Mouse (Mus musculus) natural killer cell, adult 2 months (primary cell): ENCODE results near the gene Hmgxb4.

Experiments
- DNase-seq, 2 experiments: peaks; one replicate each; pipeline ENCODE4 v3.0.0; 2022; ENCODE audit warnings: low spot score in 2 of 2

Gene Hmgxb4

DNA sequence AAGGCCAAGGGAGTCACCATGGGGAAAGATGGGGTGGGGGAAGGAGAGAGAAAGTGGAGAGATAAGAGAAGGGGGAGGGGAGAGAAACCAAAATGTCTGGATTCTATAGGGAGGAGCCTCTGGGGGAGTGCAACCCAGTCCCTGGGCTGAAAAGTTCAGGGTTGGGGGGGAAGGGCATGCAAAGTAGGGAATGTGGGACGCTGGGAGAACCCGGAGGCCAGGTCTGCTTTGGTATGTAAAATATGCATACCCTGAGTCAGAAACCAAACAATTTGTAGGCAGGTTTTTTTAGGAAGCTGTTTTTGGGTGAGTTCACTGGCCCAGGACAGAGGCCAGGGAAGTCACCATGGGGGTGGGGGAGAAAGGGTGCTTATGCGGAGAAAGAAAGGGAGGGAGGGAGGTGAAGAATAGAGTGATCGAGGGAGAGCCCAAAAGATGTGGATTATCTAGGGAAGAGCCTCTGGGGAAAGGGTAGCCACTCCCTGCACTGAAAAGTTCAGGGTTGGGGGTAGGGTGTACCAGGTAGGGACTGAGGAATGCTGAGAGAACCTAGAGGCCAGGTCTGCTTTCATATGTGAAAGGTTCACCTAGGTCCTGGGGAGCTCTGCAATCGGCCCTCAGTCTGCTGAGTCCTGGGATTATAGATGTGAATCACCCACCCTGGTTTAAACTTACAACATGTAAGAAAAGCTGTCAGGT is 25.3 kb downstream of the Hmgxb4 start:
- DNase-seq = no peak

DNA sequence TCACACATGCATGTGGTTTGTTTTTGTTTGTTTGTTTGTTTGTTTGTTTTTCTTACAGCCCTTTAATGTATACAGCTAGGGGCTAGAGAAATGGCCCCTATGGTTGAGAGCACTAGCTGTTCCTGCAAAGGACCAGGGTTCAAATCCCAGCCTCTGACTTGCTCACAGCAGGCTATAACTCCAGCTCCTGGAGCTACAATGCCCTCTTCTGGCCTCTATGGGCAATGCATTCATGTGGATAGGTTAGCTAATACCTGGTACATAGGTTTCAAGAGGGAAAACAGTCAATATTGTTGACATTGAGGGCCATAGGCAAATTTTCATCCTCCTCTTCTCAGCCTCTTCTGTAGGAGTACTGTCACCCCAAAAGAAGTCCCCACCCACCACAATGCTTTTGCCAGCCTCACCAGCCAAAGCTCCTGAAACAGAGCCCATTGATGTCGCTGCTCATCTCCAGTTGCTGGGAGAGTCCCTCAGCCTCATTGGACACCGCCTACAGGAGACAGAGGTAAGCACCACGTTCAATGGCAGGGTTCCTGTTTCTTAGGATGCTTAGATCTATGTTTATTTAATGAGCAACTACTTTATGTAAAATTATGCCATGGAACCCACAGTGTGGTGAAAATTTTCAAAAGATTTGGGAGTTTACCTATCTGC is 30.6 kb downstream of the Hmgxb4 start:
- no peak for DNase-seq

DNA sequence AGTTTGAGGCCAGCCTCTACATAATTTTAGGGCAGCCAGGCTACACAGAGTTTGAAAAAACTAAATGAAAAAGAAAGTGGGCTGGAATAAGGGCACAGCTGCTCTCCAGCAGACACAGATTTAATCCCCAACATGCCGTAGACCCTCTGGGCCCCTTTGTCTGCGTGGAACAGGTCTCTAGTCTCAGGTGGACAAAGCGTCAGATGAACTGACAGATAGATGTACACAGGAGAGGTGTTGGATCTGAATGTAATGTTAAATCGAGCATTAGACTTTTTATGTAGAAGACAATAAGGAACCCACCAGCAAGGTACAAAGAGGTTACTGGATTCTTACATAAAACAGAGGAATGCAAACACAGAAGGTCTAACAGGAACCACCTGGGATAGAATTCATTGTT is 32.7 kb downstream of the Hmgxb4 start:
- DNase-seq = no peak

DNA sequence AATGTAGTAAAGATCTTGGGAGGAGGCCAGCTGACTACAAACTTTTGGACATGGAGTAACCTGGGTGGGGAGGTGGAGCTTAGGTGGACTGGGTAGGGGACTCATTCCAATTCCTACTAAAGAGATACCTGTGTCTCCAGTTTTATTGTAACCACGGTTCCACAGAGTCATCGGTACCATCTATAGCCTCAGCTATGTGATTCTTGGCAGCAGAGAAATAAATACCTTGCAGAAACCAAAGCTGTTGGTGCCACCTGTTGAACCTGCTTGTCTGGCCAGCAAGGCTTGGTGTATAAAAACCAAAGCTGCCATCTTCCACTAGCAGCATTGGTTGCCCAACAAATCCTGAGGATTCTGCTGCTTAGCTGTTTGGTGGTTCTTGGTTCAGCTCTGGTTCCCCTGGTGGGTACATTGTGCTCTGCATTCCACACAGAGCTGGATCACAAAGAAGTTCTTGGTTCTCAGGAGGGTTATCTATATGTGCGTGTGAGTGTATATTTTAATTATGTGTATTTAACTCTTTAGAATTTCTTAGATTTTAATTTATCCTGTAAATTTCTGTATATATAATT is 37.4 kb downstream of the Hmgxb4 start:
- DNase-seq = no peak

DNA sequence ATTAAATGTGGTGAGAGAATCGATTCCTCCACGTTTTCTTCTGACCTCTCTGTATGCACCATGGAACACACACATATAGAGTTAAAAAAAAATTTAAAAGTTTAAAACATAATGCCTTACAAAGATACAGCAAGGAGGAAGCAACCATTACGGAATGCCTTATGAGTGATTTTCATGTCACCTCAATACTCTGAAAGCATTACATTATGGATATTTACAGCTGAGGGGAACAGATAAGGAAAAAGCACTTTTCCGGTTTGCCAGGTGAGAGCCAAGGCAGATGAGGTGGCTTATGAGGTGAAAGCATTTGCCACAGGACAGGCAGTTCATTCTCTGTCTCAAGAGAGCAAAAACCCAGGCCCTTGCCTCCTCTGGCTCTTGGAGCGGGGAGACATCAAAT is 39.8 kb downstream of the Hmgxb4 start:
- no peak for DNase-seq

DNA sequence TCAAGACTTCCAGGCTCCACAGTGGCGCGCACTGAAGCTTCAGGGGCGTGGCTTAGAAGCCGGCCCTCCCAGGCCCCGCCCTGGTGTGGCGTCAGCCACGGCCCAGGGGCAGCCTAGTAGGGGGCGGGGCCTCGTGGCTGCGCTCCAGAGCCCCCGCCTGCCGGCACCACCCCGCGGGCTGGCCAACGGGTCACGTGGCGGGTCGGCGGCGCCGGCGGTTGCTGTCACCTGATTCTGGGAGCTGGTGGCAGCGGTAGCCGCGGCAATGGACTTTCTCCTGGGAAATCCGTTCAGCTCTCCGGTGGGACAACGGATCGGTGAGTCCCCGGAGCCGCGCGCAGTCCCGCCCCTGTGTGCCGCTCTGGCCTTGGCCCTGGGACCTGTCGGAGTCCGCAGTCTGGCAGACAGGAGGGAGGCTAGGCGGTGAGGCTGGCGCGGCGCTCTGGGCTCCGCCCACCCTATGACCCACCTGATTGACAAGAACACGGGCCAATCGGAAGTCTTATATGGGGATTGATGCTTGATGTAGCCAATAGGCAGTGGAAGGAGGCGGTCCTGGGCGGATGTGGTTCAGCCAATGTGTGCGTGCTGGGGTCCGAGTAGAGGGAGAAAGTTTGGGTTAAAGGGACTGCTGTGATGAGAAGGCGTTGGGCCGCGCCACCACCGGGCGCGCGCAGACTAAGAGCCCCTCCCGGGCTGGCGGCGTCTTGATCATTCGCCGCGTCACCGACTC is 40.5 kb downstream of the Hmgxb4 start, which contains the start of gene Tom1:
Tom1 (plus strand) TSS at position 195 of the 733 bp plus-strand sequence.
- peak; percentile 99 for DNase-seq

DNA sequence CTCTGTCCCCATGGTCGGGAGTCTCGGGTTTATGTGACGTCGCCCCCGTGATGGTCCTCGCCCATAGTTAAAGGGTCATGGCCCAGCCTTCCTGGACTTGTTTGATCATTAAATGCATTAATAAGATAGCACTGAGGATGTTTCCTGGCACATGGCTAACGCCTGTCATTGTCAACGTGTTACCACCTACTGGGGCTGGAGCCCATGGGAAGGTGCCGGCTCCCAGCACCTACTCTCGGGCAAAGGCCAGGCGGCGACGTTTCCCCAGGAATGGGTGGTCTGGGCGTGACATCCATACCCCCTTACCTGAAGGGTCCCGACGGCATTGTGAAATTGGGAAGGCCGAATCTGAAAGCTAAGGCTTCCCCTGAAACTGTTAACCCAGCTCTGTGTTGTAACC is 41.1 kb downstream of the Hmgxb4 start:
- no peak for DNase-seq

DNA sequence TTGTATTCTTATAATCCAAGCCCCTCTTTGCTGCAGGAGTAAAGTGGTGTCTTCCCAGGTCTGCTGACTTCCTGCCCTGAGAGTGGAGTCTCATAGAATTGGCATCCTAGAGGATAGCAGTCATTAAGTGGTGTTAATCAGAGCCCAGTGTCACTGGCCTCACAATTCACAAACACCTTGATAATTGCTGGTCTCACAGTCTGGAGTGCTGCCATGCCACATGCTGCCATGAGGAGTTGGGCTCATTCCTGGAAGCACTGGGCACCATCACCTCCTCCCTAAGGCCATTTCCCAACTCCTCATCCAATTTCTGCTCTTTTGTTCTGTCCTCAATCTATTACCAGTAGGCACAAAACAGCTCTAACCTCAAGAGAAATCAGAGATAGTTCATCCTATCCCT is 42.5 kb downstream of the Hmgxb4 start:
- DNase-seq = no peak

DNA sequence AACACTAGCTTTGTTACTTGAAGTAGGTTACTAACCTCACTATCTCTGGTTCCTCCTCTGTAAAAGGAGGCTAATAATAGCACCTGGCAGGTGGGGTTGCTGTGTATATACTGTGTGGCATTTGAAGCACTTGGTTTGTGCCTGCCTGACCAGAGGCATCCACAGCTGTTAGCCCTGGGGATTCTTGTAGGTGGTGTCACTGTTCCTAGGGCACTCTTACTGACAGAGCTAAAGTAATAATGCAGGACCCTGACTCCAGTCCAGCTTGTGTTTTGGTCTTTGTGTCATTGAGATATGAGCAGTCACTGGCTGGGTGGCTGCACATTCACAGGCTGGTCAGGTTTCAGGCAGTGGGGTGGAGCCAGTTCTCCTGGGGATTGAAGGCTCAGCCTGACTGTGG is 45.3 kb downstream of the Hmgxb4 start:
- no peak for DNase-seq

DNA sequence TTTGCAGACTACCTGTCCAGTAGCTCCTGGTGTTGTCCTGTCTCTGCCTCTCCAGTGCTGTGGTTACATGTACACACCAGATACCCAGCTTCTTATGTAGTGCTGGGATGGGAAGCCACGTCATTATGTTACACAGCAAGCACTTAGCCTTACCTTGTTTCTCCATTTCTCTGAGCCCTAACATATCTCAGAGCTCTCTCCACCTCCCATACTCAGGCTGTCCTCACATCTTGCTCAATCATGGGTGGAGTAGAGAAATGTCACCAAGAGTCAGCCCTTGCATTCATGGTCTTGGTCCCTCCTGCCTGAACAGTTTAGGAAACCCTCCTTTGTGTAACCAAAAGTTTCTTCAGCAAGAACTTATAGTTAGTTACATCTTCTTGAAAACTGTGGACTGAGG is 46.6 kb downstream of the Hmgxb4 start:
- no peak for DNase-seq

DNA sequence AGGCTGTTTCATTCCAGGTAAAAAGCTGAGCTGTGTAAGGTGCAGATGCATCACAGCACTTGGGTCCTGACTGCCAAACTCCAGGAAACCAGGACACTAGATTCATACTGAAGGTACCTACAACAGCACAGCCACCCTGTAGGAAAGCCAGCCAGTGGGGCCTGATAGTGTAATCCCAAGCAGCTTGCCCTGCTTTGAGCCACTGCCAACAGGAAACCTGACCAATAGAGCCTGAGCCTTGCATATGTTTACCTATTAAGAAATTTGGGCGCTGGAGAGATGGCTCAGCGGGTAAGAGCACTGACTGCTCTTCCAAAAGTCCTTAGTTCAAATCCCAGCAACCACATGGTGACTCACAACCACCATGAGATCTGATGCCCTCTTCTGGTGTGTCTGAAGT is 49.0 kb downstream of the Hmgxb4 start:
- DNase-seq = no peak

DNA sequence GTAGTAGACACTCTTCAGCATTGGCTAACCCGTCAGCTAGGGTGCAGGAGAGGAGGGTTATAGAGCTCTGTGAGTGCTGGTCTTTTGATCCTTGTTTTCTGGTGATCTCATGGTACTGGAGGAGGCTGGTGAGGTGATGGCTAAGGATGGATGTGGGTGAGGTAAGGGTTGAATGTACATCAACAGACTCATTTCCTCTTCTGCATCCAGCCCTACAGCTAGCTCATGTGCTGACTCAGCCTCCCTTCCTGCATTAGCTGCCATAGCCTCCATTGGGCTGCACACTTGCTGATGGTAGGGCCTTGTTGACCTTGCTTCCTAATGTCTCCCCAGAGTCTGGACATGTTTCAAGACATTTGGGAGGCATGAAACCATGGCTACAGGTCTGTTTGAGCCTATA is 49.8 kb downstream of the Hmgxb4 start:
- no peak for DNase-seq

DNA sequence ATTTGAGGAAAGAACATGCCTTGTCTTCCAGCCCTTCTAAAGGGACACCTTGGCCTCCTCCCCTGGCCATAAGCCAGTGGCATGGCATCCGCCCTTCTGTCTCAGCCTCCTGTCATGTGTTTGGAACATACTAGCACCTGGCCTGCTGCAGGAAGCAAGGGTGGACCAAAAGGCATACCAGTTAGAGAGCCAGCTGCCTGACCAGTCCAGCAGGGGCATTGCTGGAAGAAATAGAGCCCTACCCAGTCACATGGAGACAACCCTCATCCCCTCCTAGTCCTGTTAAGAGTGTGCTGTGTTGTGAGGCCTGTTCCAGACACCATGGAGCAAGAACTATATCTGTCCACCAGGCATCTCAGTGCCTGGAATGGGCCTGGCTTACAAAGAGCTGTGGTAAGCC is 53.1 kb downstream of the Hmgxb4 start:
- no peak for DNase-seq

DNA sequence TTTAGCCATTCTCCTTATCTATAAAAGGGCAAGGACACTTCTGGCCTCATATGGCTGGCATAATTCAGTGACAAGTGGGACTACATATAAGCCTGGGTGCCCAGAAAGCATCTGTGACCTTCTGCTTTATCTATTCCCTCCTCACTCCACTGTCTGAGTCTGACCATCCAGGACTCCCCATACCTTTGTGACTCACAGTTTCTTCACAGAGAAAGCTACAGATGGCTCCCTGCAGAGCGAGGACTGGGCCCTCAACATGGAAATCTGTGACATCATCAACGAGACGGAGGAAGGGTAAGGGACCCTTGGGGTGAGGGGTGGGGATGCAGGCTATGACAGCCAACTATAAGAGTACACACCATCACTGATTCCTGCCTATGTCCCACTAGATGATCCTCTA is 54.6 kb downstream of the Hmgxb4 start:
- DNase-seq = no peak

DNA sequence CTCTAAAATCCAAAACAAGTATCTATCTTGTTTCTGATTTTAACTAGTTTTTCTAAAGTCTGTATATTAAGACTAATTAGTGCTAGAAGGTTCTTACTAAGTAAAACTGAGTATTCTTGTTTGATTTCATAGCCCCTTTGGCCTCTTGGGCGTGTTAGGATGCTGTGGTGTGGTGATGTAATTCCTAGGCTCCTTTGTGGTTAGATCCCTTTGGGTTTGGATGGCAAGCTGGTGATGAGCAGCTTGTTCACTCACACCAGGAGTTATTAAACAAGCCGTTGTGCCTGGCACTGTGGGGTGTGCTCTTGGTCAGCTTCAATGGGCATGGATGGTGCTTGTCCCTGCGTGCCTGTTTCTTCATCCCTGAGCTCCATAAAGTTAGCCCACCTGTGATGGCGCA is 60.2 kb downstream of the Hmgxb4 start:
- no peak for DNase-seq

DNA sequence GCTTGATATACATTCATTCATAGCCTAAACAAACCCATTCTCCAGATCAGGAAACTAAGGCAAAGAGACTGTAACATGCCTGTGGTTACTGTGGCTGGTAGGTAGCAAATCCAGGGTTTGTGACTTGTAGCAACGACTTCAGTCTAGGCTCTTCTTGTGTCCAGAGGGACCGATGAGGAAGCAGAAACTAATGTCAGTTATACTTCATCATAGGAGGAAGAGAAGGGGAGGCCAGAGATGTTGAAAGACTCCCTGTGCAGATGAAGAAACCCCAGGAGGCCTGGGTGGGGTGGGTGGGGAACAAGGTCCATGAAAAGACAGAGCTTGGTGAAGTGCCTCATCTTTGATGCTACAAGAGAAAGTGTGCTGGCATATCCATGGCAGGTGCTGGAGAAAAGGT is 62.5 kb downstream of the Hmgxb4 start:
- no peak for DNase-seq

DNA sequence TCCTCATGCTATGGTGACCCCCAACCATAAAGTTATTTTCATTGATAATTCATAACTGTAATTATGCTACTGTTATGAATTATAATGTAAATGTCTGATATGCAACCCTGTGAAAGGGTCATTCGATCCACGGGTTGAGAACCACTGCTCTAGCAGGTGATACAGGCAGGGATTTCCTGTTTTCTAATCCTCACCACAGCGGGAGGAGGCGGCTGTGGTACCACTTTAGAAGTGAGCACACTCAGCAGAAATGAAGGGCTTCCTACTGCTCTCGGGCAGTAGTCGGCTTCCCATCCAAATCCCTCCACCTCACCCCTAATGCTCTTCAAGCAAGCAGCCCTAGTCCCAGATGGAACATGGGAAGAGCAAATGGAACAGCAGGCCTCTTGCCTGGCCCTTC is 66.9 kb downstream of the Hmgxb4 start:
- no peak for DNase-seq

DNA sequence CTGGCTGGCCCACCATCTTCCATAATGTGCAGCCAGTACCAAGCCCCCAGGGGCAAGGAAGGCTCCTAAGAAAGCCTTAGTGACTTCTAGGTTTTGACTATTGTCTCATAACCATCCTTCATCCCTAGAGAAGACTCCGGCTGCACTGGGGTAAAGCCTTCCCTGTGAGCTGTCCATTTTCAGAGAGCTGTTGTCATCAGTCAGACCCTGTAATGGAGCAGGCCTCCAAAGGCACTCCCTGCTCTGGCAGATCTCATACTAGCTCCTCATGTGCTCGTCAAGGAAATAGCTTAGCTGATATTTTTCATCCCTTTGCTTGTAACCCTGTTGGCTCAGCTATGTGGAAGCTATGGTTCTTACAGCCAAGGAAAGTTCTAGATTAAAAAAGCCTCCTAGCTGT is 67.7 kb downstream of the Hmgxb4 start:
- DNase-seq = no peak

DNA sequence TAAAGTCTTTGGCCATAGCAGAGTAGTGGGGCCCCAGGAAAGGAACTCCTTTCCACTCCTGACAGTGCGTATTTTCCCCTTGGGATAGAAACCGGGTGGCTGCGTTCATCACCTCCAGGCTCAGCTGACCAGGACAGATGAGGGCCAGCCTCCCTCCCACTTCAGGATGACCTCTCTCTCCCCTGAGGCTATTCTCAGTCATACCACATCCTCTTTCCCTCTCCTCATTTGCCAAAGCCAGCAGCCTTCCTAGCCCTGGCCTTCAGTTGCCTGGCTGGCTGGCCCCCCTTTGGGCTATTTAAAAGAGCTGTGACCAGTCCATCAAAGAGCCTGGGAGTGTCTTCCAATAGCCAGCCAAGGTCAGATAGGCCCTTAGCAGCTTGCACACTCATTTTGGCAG is 70.1 kb downstream of the Hmgxb4 start:
- no peak for DNase-seq

DNA sequence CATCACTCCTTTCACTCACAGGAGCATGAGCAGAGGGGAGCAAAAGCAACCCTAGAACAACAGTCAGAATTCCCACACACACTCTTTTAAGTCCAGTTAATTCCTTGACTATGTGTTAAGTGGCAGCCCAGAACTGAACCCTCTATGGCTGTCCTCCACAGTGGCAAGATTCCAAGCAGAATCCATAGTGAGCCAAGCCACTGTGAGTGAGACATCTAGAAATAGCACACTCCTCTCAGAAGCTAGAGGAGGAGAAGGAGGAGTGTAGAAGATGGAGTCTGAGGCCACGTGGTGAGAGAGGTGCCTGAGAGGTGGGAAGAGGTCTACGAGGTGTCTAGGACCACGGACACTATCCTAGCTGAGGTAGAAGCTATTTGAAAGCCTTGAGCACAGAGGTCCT is 71.6 kb downstream of the Hmgxb4 start:
- no peak for DNase-seq

DNA sequence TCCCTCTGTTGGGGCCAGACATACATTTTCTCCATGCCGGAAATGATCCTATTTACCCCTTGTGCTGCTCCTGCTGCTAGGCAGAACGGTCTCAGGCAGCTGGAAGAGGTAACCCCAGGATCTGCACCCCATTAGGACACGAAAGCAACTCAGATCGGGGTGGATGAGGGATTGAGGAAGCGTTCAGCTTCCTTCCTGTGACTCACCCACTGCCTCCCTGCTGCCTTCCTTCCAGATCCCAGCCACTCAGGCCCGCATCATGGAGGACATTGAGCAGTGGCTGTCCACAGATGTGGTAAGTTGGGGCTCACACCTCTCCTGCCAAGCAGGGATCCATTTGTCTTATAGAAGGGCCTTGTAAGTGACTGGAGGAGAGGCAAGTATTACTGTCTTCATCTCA is 74.1 kb downstream of the Hmgxb4 start:
- DNase-seq = no peak

DNA sequence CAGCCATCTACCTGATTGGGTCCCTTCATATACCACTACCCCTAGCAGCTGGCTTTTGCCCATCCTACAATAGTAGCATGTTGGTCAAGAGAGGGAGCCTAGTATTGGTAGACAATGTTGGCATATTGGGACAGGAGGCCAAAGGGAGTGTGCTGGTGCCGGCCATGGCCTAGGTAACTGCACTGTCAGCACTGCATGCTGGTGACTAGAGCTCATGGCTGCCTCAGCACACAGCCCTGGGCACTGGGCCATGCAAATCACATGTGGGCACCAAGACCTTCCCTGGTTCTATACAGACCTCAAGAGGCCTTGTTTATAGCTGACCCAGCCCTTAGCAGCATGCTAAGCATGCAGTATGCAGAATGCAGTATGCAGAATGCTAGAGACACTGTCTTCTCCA is 77.1 kb downstream of the Hmgxb4 start:
- no peak for DNase-seq
